Mouse (Mus musculus): ENCODE data around the gene Il17re. TPM values are rescaled to one million over a fixed set of nuclear protein-coding genes. Genes with fewer than 3 reads are reported as not detected.
A peak's percentile ranks its signal among the peaks of the same experiment; 100 is the strongest.

Il17re gene
- polyA plus RNA-seq, 1 experiment from 2014 or later = 1.6 TPM

- no peak for ATAC-seq (ENCODE audit: low FRiP score, low read depth)
- no peaks in the 10 kb centered on the region for H3K27me3 ChIP-seq (replicated peaks)
- 64% methylated on average over 3 of the region's 3 CpGs for WGBS
Measured at GRCm38 (mm10) chr6:113431801-113432200, 26.5 kb upstream of the Il17re start.

GRCm38 (mm10) chr6:113433661-113434060 is 24.6 kb upstream of the Il17re start:
- Histone ChIP-seq H3K27me3 (replicated peaks) (no peaks in the 10 kb centered on the region), H3K9me3 (no peaks in the 10 kb centered on the region), H3K4me3 (no peak overlapping the region), H3K36me3 (no peaks in the 10 kb centered on the region), H3K9ac (no peak overlapping the region), H3K4me2 (replicated peaks) (no peak overlapping the region), H3K4me1 (no peaks in the 10 kb centered on the region), H3K27ac (no peak overlapping the region)
- ATAC-seq (ENCODE audit: low FRiP score, low read depth) = no peak
- 83% methylated on average over 3 of the region's 3 CpGs for WGBS

More at GRCm38 (mm10) chr6:113431801-113432200, 26.5 kb upstream of the Il17re start:
- no peaks in the 10 kb centered on the region for H3K36me3 ChIP-seq
- H3K9me3 ChIP-seq = peaks cover 2% of the 10 kb centered on the region; the same call in 1 of the 2 replicates
- H3K4me1 ChIP-seq = no peaks in the 10 kb centered on the region
- H3K4me2 ChIP-seq (replicated peaks) = no peak overlapping the region
- H3K27ac ChIP-seq = no peak overlapping the region
- no peak overlapping the region for H3K4me3 ChIP-seq
- H3K9ac ChIP-seq = no peak overlapping the region

GRCm38 (mm10) chr6:113434691-113435090 is 23.6 kb upstream of the Il17re start:
- no peak for ATAC-seq (ENCODE audit: low FRiP score, low read depth)
- no peak overlapping the region for H3K27ac ChIP-seq

GRCm38 (mm10) chr6:113435664-113436205 is 22.5 kb upstream of the Il17re start, which contains the start of gene Cidec:
TSS of gene Cidec (minus strand) at chr6:113435760.
- no peaks in the 10 kb centered on the region for H3K4me1 ChIP-seq
- no peak within 1 kb of the TSS for H3K27ac ChIP-seq
- H3K9ac ChIP-seq = no peak within 1 kb of the TSS
- no peak within 1 kb of the TSS for H3K4me3 ChIP-seq
- ATAC-seq (ENCODE audit: low FRiP score, low read depth) = no peak
- no peaks in the 10 kb centered on the region for H3K36me3 ChIP-seq
- no peak within 1 kb of the TSS for H3K4me2 ChIP-seq (replicated peaks)
- no peaks in the 10 kb centered on the region for H3K27me3 ChIP-seq (replicated peaks)
- H3K9me3 ChIP-seq = no peaks in the 10 kb centered on the region
- 81% methylated on average over 9 of the region's 9 CpGs for WGBS

More at GRCm38 (mm10) chr6:113434691-113435090, 23.6 kb upstream of the Il17re start:
- H3K9me3 ChIP-seq = no peaks in the 10 kb centered on the region
- no peak overlapping the region for H3K9ac ChIP-seq
- no peaks in the 10 kb centered on the region for H3K27me3 ChIP-seq (replicated peaks)
- no peaks in the 10 kb centered on the region for H3K36me3 ChIP-seq
- 82% methylated on average over 7 of the region's 7 CpGs for WGBS
- no peak overlapping the region for H3K4me3 ChIP-seq
- H3K4me1 ChIP-seq = no peaks in the 10 kb centered on the region
- H3K4me2 ChIP-seq (replicated peaks) = no peak overlapping the region

GRCm38 (mm10) chr6:113437135-113437534 is 21.1 kb upstream of the Il17re start:
- Histone ChIP-seq H3K9me3 (no peaks in the 10 kb centered on the region), H3K4me3 (no peak overlapping the region), H3K4me1 (no peaks in the 10 kb centered on the region), H3K27ac (no peak overlapping the region), H3K9ac (no peak overlapping the region), H3K36me3 (no peaks in the 10 kb centered on the region), H3K27me3 (replicated peaks) (no peaks in the 10 kb centered on the region), H3K4me2 (replicated peaks) (no peak overlapping the region)
- no peak for ATAC-seq (ENCODE audit: low FRiP score, low read depth)
- WGBS = 78% methylated on average over 12 of the region's 12 CpGs

GRCm38 (mm10) chr6:113438721-113439430 is 19.4 kb upstream of the Il17re start:
- Histone ChIP-seq H3K4me2 (replicated peaks) (no peak overlapping the region), H3K4me3 (no peak overlapping the region), H3K9ac (no peak overlapping the region), H3K27me3 (replicated peaks) (no peaks in the 10 kb centered on the region), H3K4me1 (peaks cover 6% of the 10 kb centered on the region), H3K9me3 (no peaks in the 10 kb centered on the region), H3K27ac (no peak overlapping the region), H3K36me3 (no peaks in the 10 kb centered on the region)
- WGBS = 64% methylated on average over 12 of the region's 12 CpGs
- ATAC-seq (ENCODE audit: low FRiP score, low read depth) = no peak

- Histone ChIP-seq H3K4me2 (replicated peaks) (no peak overlapping the region), H3K9ac (no peak overlapping the region), H3K36me3 (no peaks in the 10 kb centered on the region), H3K27me3 (replicated peaks) (no peaks in the 10 kb centered on the region), H3K4me3 (no peak overlapping the region), H3K4me1 (peaks cover 6% of the 10 kb centered on the region), H3K9me3 (no peaks in the 10 kb centered on the region), H3K27ac (no peak overlapping the region)
- no peak for ATAC-seq (ENCODE audit: low FRiP score, low read depth)
- 84% methylated on average over 3 of the region's 3 CpGs for WGBS
Measured at GRCm38 (mm10) chr6:113440686-113441085, 17.6 kb upstream of the Il17re start.

- 54% methylated on average over 7 of the region's 7 CpGs for WGBS
- peak; percentile 22; the same call in 1 of the 2 replicates for ATAC-seq (ENCODE audit: low FRiP score, low read depth)
- H3K27me3 ChIP-seq (replicated peaks) = no peaks in the 10 kb centered on the region
- no peak overlapping the region for H3K27ac ChIP-seq
- peaks cover 6% of the 10 kb centered on the region for H3K4me1 ChIP-seq
- H3K36me3 ChIP-seq = peaks cover under 1% of the 10 kb centered on the region; the same call in 1 of the 2 replicates
- H3K4me3 ChIP-seq = no peak overlapping the region
- no peak overlapping the region for H3K9ac ChIP-seq
- no peak overlapping the region for H3K4me2 ChIP-seq (replicated peaks)
- no peaks in the 10 kb centered on the region for H3K9me3 ChIP-seq
Measured at GRCm38 (mm10) chr6:113441147-113441680, 17.1 kb upstream of the Il17re start.

- Histone ChIP-seq H3K4me2 (replicated peaks) (peak overlapping the region; percentile 89), H3K27ac (no peak overlapping the region)
- peak; percentile 55 for ATAC-seq (ENCODE audit: low FRiP score, low read depth)
Measured at GRCm38 (mm10) chr6:113442087-113442441, 16.2 kb upstream of the Il17re start.

GRCm38 (mm10) chr6:113442442-113443090 is 15.7 kb upstream of the Il17re start, which contains the start of gene Jagn1:
TSS of gene Jagn1 (plus strand) at chr6:113442569.
- peak within 1 kb of the TSS; percentile 89 for H3K4me2 ChIP-seq (replicated peaks)
- under 1% methylated on average over 45 of the region's 45 CpGs for WGBS
- no peaks in the 10 kb centered on the region for H3K27me3 ChIP-seq (replicated peaks)
- peak; percentile 89 for ATAC-seq (ENCODE audit: low FRiP score, low read depth)
- H3K4me3 ChIP-seq = peak within 1 kb of the TSS; percentile 85
- H3K9me3 ChIP-seq = no peaks in the 10 kb centered on the region
- no peak within 1 kb of the TSS for H3K27ac ChIP-seq
- peaks cover 14% of the 10 kb centered on the region for H3K36me3 ChIP-seq
- peaks cover 6% of the 10 kb centered on the region for H3K4me1 ChIP-seq
- peak within 1 kb of the TSS; percentile 86 for H3K9ac ChIP-seq

More at GRCm38 (mm10) chr6:113442087-113442441, 16.2 kb upstream of the Il17re start:
- Histone ChIP-seq H3K27me3 (replicated peaks) (no peaks in the 10 kb centered on the region), H3K36me3 (peaks cover 9% of the 10 kb centered on the region), H3K4me3 (peak overlapping the region; percentile 85), H3K4me1 (peaks cover 6% of the 10 kb centered on the region), H3K9me3 (no peaks in the 10 kb centered on the region), H3K9ac (peak overlapping the region; percentile 86)
- WGBS = 43% methylated on average over 9 of the region's 9 CpGs

GRCm38 (mm10) chr6:113443091-113443490 is 15.2 kb upstream of the Il17re start:
- ATAC-seq (ENCODE audit: low FRiP score, low read depth) = no peak
- H3K27ac ChIP-seq = no peak overlapping the region
- H3K4me3 ChIP-seq = peak overlapping the region; percentile 85
- H3K4me2 ChIP-seq (replicated peaks) = peak overlapping the region; percentile 89
- peaks cover 20% of the 10 kb centered on the region for H3K36me3 ChIP-seq
- H3K9me3 ChIP-seq = no peaks in the 10 kb centered on the region
- 49% methylated on average over 12 of the region's 12 CpGs for WGBS
- H3K27me3 ChIP-seq (replicated peaks) = no peaks in the 10 kb centered on the region
- peaks cover 6% of the 10 kb centered on the region for H3K4me1 ChIP-seq
- peak overlapping the region; percentile 86 for H3K9ac ChIP-seq
